Mouse (Mus musculus): ENCODE results near the gene Runx2.

The Runx2 gene

DNA sequence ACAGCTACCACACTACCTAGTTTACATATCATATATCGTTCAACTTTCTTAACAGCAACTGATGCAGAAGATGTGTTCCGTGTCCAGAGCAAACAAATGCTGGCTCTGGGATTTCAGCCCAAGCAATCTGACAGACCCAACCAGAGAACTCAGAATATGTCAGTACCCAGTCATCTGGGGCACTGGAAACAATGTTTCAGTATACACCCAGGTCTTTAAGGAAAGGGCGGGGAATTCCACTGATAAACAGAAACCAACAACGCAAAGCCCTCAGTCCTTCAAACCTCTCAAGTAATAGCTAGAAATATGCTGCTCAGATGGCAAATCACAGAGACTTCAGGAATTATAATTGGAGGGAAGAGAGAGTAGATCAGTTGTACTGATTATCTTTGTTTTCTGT, 100.5 kb downstream of the Runx2 start:
- DNase-seq (ENCODE audit: low read depth, low spot score) = no peak

GRCm38 (mm10) chr17:44713404-44713803, 101.2 kb downstream of the Runx2 start:
- DNase-seq (ENCODE audit: low read depth, low spot score) = no peak

DNA sequence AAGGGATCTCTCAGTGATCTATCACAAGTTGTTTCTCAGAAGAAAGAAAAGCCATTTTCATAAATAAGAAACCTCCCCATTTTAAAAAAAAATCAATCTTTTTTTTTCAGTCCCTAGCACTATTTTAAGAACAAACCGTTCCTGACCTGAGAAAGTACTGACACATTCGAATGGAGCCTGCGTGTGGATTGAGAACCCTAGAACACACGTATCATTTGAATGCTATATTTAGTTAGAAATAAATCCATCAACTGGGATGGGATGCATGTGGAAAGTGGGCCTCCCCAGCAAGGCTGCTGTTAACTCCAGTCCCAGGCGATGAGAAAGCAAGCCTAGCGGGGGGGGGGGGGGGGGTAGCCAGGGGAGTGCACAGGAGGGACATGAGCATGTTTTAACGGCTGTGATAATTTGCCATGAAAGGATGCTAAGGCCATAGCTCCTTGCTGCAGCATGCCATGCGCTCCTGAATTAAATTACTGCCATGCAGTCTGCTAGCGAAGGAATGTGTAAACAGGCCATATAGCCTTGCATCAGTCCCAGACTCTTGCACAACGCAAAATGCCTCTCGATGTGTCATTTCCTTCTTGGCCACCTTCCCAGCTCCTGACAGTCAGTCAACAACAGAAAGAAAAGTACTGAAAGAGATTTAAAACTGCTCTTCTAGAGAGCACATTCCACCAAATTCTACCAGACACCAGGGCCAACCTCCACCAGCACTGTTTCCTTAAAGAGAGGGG, 104.9 kb downstream of the Runx2 start:
- DNase-seq (ENCODE audit: low read depth, low spot score) = peak; percentile 42

- no peak for DNase-seq (ENCODE audit: low read depth, low spot score)
Measured at GRCm38 (mm10) chr17:44707956-44708355, 106.6 kb downstream of the Runx2 start.

DNA sequence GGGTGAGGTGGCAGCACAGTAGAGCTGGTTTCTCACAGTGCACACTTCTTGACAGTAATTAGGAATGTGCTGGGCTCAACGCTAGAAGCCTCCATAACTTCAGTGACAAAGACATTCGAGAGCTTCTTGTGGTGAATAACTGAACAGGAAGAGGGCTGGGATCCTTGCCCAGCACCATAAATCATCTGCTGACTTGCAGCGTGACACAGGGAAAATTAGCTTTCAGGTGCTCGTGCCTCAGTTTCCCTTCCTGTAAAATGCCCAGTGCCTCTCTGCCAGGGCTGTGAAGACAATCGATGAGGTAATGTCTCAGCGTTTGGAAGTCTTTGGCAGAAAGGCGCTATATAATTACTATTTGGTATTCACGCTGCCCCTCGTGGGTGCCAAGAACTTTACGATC, 108.1 kb downstream of the Runx2 start:
- DNase-seq (ENCODE audit: low read depth, low spot score) = no peak

DNA sequence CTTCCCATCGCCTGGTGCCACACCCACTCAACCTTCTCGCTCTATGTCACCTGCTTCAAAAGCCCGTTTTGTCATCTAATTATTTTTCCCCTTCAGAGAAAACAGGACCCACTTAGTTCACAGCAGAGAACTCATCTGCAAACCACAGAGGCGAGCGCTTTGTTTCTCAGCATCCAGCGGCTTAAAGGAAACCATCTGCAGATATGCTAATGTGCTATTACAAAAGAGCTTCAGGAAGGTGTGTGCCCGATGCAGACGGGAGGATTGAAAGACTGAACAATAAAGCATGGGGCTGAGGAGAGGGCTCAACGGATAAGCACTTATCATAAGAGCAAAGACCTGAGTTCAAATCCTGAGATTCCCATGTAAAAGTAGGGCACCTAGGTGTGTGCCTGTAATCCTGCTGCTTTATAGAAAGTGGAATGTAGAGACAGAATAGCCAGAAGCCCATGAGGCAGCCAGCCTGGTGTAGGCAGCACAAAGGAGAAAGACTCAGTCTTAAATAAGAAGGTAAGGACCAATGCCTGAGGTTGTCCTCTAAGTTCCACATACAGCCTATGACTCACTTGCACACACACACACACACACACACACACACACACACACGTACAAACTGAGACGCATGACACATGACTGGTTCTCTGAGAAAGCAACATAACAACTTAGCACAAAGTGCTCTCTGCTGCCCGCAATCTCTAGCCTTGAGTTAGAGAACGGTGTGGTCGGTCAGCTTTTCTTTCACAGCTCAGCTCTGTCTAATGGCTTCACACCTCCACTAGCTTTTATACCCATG, 111.9 kb downstream of the Runx2 start:
- no peak for DNase-seq (ENCODE audit: low read depth, low spot score)

DNA sequence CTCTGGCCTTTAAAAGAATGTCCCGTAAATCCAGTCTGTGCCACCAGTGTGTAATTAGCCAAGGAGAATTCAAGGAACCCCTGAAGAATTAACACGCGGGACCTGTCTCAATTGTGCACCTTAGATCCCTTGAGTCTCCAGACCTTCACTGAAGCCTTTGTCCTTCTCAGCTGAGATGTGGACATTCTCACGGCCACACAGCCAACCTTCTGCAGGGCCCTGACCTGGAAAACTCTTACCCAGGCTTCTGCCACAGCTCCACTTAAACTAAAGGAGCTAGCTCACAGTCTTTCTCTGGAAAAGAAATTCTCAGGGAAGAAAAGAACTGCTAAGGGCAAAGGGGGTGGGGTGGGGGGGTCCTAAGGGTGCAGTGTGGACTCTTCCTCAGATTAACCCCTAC, 113.1 kb downstream of the Runx2 start:
- DNase-seq (ENCODE audit: low read depth, low spot score) = no peak

GRCm38 (mm10) chr17:44700326-44700725, 114.3 kb downstream of the Runx2 start:
- no peak for DNase-seq (ENCODE audit: low read depth, low spot score)

GRCm38 (mm10) chr17:44697053-44697452, 117.5 kb downstream of the Runx2 start:
- no peak for DNase-seq (ENCODE audit: low read depth, low spot score)

DNA sequence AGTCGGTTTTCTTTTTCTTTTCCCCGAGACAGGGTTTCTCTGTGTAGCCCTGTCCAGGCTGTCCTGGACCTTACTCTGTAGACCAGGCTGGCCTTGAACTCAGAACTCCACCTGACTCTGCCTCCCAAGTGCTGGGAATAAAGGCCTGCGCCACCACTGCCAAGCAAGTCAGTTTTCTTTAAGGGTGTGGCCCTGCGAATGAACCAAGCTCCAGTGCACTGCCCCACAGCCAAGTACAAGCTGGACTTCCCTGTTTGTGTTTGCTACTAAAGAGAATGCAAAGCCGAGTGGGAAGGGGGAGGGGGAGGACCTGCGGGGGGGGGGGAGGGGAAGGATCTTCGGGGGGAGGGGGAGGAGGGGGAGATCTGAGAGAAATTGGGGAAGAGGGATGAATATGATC, 121.0 kb downstream of the Runx2 start:
- DNase-seq (ENCODE audit: low read depth, low spot score) = no peak

DNA sequence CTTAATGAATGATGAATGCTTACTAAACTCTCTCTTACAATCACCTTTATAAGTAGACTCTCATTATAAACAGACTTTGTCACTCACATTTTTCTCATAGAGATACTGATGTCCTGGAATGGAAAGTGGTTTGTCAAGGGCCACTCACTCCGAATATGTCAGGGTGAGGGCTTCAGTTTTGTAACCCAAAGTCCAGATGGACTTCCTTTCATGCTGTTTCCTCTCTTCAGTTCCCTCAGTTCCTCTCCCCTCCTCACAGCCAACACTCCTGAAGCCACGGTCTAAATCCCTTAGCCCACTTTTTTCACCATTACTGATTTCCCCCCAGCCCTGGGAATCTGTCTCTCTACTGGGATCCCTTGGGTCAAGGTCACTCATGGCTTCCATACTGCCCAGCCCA, 123.1 kb downstream of the Runx2 start:
- DNase-seq (ENCODE audit: low read depth, low spot score) = no peak

DNA sequence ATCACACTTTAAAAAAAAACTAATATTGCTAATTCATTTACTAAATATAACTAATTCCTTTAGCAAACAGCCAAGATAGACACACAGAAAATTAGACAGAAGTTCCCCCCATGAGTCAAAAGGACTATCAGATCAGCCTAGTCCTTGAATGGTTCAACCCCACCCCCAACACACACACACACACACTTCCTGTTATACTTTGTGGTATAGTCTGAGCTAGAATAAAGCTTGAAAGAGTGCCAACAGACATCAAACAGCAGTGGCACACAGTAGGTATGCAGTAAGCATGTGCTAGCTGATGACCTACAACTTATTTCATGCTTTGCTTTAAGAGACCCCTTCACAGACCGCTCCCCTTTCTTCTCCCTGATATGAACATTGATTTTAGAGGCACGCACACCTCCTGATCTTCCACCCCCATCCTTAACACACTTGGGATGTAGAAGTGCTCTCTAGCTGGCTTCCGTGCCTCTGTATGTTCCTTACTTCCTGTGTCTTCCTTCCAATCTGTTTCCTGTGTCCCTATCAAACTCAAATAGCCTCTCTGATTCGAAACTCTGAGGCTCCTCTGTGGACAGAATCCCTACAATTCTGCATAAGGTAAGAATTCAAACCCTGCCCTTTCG, 124.1 kb downstream of the Runx2 start:
- no peak for DNase-seq (ENCODE audit: low read depth, low spot score)

DNA sequence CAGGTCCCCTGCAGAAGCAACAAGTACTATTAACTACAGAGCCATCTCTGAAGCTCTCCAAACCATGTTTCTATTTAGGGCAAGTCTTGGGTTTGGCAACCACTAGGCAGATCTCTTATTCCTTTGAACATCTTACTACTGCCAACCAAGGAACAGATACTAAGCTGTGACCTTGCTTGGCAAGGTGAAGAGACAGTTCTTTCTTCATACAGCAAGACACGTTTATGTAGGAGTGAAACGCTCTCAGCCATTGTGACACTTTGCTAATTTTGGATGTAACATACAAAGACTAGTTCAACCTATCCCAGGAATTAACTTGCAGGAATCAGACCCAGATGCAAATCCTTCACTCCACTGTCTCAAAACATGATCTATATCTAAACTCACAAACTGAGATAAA, 126.3 kb downstream of the Runx2 start:
- no peak for DNase-seq (ENCODE audit: low read depth, low spot score)

- DNase-seq (ENCODE audit: low read depth, low spot score) = no peak
Measured at GRCm38 (mm10) chr17:44685514-44685913, 129.1 kb downstream of the Runx2 start.

- no peak for DNase-seq (ENCODE audit: low read depth, low spot score)
Measured at GRCm38 (mm10) chr17:44683026-44683425, 131.6 kb downstream of the Runx2 start.

DNA sequence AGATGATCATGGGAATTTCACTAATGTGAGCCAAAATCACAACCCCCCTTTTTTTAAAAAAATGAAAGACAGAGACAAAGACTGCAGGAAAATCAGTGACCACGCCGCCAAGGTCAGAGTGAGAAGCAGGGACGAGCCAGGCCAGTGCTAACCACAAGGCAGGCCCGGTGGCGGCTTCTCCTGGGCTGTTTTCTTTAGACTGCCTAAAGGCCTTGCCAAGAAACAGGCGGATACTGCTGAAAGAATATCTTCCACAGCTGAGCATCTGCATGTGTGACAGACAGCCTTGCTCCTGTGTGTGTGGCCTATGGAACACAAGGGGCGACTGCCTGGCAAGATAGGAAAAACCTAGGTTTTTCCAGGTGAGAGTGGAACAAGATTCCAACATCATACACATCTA, 136.8 kb downstream of the Runx2 start:
- no peak for DNase-seq (ENCODE audit: low read depth, low spot score)

GRCm38 (mm10) chr17:44672806-44673205, 141.8 kb downstream of the Runx2 start:
- DNase-seq (ENCODE audit: low read depth, low spot score) = no peak

DNA sequence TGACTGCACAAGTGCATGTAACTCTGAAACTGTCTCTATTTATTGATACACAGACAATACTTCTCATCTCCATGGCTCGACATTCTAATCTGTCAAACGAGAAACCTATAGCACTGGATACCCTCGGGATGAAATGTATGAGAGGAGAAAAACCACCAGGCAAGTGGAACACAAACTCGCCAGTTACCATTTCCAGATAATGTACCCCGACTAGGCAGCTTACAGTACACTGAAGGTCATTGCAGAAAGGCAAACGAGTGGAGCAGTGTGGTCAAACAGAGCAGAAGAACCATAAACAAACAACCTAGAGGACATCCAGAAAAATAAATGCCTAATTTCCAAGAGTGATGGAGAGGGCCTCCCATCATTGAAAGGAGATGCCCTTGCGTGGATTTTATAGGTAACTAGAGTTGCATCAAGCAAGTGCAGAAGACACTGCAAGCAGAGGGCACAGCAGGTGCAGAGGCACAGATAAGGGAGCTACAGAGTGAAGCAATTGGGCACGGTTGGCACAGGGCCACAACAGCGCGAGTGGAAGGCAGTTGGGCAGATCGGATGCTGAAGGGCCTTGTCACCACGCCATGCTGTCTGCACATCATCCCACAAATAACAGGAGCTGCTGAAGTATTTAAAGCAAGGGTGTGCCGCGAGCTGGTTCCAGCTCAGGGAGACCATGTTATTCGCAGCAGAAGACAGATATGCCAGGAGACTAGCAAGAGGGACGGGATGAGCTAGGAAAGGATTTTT, 142.5 kb downstream of the Runx2 start:
- DNase-seq (ENCODE audit: low read depth, low spot score) = no peak

DNA sequence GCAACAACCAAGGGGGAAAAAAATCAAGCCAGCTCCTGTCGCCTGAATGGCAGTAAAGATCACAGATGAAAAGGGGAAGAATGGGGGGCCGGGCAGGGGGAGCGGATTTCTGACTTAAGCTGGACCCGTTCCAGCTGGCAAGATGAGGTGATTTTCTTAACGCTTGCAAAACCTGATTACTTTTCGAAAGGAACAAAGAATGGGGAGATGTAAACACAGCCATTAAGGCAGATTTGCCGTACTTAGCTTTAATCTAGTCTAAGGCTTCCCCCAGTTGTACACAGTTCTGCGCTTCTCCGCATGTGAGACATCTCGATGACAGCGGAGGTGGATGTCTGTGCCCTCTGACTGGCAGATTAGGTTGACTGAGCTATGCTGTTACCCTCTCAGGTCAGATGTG, 144.6 kb downstream of the Runx2 start:
- DNase-seq (ENCODE audit: low read depth, low spot score) = no peak

DNA sequence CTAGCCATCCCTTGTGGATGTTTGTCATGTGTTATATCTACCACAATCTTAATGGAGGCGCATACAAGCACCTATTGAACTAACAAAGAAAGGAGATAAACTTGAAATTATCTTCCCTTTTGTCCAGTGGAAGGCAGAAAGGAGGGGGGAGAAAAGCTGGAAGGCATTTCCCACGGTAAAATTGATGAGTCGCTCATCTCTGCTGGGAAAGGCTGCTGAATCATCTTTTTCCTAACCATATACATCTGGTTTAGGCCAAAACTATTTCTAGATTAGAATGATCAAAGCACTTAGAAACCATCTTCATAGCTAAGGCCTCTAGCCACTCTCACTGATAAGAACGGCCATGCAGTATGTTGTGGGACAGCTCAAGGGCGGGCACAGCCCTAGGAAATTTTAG, 147.3 kb downstream of the Runx2 start:
- DNase-seq (ENCODE audit: low read depth, low spot score) = no peak

- no peak for DNase-seq (ENCODE audit: low read depth, low spot score)
Measured at GRCm38 (mm10) chr17:44663872-44664271, 150.7 kb downstream of the Runx2 start.

DNA sequence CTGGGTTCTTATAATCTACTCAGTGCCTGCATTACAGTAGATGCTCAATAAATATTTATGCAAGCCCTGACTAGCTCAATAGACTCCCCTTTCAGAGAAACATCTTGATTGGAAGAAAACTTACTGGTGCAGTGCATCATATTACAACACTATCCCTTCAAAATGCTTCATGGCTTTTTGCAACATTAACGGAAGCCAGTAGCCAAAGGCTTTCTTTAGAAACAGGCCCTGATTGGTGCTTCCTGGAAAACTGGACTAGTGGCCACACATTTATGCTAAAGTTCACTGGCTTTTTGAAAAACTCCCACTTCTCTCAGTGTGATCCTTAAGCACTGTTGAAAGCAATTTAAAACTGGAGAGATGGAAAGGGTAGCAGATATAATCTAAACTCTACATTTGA, 151.4 kb downstream of the Runx2 start:
- no peak for DNase-seq (ENCODE audit: low read depth, low spot score)
